Mouse (Mus musculus) ES-E14 (cell line): ENCODE measurements around the gene Ldb1. TPM values are rescaled to one million over a fixed set of nuclear protein-coding genes. Genes with fewer than 3 reads are reported as not detected.

Source experiments
- DNase-seq: peaks from one replicate; pipeline ENCODE4 v3.0.0-alpha.2; 2013; ENCODE audit warnings: low read depth, low spot score
- H3K27ac ChIP-seq: 2 replicates; pipeline ENCODE4 v1.5.1; 2012; ENCODE audit warnings: low read depth, mild to moderate bottlenecking, low read length, moderate library complexity, mixed read lengths; ENCODE audit not compliant: poor library complexity, insufficient read depth, severe bottlenecking
- H3K36me3 ChIP-seq: 2 replicates; pipeline ENCODE4 v1.6.1; 2012; ENCODE audit warnings: mild to moderate bottlenecking, low read length, moderate library complexity, mixed read lengths; ENCODE audit not compliant: control insufficient read depth, poor library complexity, insufficient read depth, severe bottlenecking
- H3K4me1 ChIP-seq, 2 experiments: fragments of 150-350 bp in 1 of 2; sonication (generic) in 1 of 2; 2 replicates each; pipeline ENCODE4 v1.6.1; 2012; ENCODE audit warnings: low read length in 2 of 2, mild to moderate bottlenecking in 1 of 2, mixed read lengths in 1 of 2; ENCODE audit not compliant: control insufficient read depth in 2 of 2, insufficient read depth in 2 of 2, poor library complexity in 1 of 2
- H3K4me3 ChIP-seq, 2 experiments: fragments of 150-350 bp in 1 of 2; sonication (generic) in 1 of 2; 2 replicates each; pipeline ENCODE4 v1.5.1; 2012; ENCODE audit warnings: low read length in 2 of 2, low read depth in 1 of 2, mild to moderate bottlenecking in 1 of 2, mixed read lengths in 1 of 2; ENCODE audit not compliant: insufficient read depth in 1 of 2, poor library complexity in 1 of 2, severe bottlenecking in 1 of 2
- H3K9ac ChIP-seq: 2 replicates; pipeline ENCODE4 v1.6.1; 2012; ENCODE audit warnings: low read depth, mild to moderate bottlenecking, low read length, mixed read lengths; ENCODE audit not compliant: poor library complexity, insufficient read depth, severe bottlenecking
- H3K9me3 ChIP-seq: fragments of 150-350 bp; sonication (generic); 2 replicates; pipeline ENCODE4 v1.6.1; 2012; ENCODE audit warnings: low read depth, mild to moderate bottlenecking, low read length; ENCODE audit not compliant: control insufficient read depth, insufficient read depth
- CHD2 ChIP-seq: IDR thresholded peaks from 2 replicates; pipeline ENCODE4 v1.6.1; 2014; ENCODE audit warnings: mild to moderate bottlenecking, low read depth, low read length, inconsistent platforms
- HCFC1 ChIP-seq: IDR thresholded peaks from 2 replicates; pipeline ENCODE4 v1.6.1; 2012; ENCODE audit warnings: low read length, inconsistent platforms, borderline replicate concordance; ENCODE audit not compliant: insufficient read depth
- MAFK ChIP-seq: IDR thresholded peaks from 2 replicates; pipeline ENCODE4 v1.6.1; 2014; ENCODE audit warnings: mild to moderate bottlenecking, low read depth, low read length, inconsistent platforms; ENCODE audit not compliant: insufficient read depth
- ZC3H11A ChIP-seq: IDR thresholded peaks from 2 replicates; pipeline ENCODE4 v1.6.1; 2012; ENCODE audit warnings: low read depth, mild to moderate bottlenecking, inconsistent platforms, low read length, borderline replicate concordance
- ZNF384 ChIP-seq: IDR thresholded peaks from 2 replicates; pipeline ENCODE4 v1.6.1; 2012; ENCODE audit warnings: low read depth, low read length, inconsistent platforms
- in situ Hi-C, 2 experiments: fragments of 600-800 bp; cut with MboI; formaldehyde crosslinking; loops; one replicate each; pipeline ENCODE4 v1.15.1; 2025; ENCODE audit warnings: low sequenced_read_pairs in 2 of 2, inconsistent platforms in 1 of 2; ENCODE audit not compliant: unreplicated experiment in 2 of 2
- total RNA-seq: library from RNA; depleted of rRNA; stranded (reverse); fragments of 300-350 nt; gene quantifications from 2 replicates; pipeline ENCODE4 v1.2.3, GENCODE M21; 2012

The Ldb1 gene
- total RNA-seq, 1 experiment = 123 TPM

DNA sequence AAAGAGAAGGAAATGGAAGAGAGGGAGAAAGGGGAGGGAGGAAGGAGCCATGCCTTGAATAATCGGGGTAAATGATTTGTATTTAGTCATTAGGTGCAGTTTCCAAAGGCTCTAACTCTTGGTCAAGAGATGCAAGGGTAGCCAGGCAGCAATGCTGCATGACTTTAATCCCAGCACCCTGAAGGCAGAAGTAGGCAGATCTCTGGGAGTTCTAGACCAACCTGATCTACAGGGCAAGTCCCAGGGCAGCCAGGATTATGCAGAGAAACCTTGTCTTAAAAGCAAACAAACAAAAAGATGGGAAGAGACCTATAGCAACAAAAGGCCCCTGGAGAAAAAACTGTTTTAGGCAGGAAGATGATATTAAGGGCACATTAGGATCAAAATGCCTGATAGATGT lies 45.6 kb downstream of the Ldb1 start:
- H3K27ac ChIP-seq = no peak overlapping the region
- H3K9ac ChIP-seq = no peak overlapping the region
- no peak overlapping the region for H3K4me3 ChIP-seq
- TF ChIP-seq MAFK (no peak), ZC3H11A (no peak), HCFC1 (no peak), ZNF384 (no peak), CHD2 (no peak)
- no peaks in the 10 kb centered on the region for H3K9me3 ChIP-seq
- peaks cover 0 to 2% of the 10 kb centered on the region in 2 experiments; a peak in 1 of 4 replicates for H3K4me1 ChIP-seq
- in situ Hi-C loops = no loop called here
- DNase-seq = no peak
- H3K36me3 ChIP-seq = no peaks in the 10 kb centered on the region

DNA sequence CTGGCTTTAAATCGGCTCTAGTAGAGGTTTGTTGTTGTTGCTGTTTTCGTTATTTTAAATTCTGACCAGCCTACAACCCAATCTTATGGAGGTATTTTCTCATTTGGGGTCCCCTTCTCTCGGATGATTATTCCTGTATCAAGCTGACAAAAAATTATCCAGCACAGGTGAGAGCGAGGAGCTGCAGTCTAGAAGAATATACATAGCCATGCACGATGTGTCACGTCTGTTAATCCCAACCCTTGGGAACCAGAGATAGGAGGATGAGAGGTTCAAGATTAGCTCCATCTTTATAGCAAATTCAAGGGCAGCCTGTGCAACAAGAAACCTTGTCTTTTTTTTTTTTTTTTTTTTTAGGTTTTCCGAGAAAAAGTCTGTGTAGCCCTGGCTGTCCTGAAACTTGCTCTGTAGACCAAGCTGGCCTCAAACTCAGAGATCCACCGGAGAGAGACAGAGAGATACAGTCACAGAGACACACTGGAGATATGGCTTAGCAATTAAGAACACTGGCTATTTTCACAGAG lies 46.3 kb downstream of the Ldb1 start:
- no peak overlapping the region for H3K27ac ChIP-seq
- no peaks in the 10 kb centered on the region for H3K9me3 ChIP-seq
- peaks cover 0 to 2% of the 10 kb centered on the region in 2 experiments; a peak in 1 of 4 replicates for H3K4me1 ChIP-seq
- H3K36me3 ChIP-seq = no peaks in the 10 kb centered on the region
- peak overlapping the region; percentile 37; the same call in 1 of the 2 replicates for H3K9ac ChIP-seq
- peak overlapping the region; percentile 76 to 82 for H3K4me3 ChIP-seq
- in situ Hi-C loops = no loop called here
- no peak for DNase-seq
- TF ChIP-seq CHD2 (0 out of 2 replicates have a peak, but pooled peaks have one; percentile 16), ZNF384 (peak; percentile 53), HCFC1 (no peak)

DNA sequence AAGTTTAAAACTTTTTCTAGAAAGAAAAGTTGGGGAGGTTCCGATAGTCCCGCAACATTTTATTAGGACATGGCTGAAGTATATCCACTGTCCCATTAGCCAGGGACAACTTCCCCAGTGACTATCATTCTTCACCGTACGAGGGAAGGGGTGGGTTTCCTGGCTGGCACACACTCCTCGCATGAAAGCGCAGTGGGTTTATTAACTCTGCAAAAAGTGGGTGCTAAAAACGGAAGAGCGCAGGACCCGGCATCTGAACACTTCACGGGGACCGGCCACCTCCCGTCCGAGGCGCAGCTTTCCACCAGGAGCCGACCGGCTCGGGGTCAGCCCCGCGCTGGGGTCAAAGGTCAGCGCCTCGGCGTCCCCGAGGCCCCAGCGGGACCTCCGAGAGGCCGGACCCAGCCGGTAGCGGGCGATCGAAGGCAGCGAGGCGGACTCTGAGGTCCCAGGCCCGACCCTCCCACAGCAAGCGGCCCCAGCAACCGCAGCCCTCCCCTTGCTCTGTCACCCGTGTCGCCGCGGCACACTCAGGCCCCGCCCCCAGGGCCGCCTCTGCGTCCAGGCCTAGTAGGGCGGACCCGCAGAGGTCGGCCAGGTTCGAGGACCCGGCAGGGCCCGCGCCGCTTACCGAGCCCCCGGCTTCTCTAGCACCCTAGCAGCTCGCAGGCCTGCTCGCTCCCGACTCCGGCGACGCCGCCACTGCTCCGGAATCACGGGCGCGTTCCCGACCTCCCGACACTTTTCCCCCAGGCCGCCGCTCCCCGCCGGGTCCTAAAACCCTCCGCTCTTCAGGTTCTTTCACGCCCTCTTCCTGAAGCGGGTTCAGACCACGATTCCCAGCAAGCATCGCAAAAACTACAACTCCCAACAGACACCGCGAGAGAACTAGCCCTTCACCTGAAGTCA lies 47.0 kb downstream of the Ldb1 start, which contains the start of gene Armh3:
TSS of gene Armh3 (minus strand) at position 704 of the 909 bp plus-strand sequence.
- Histone ChIP-seq H3K36me3 (no peaks in the 10 kb centered on the region), H3K4me1 (peaks cover 0 to 2% of the 10 kb centered on the region in 2 experiments; a peak in 1 of 4 replicates), H3K9ac (peak within 1 kb of the TSS; percentile 82), H3K27ac (peak within 1 kb of the TSS; percentile 54), H3K9me3 (no peaks in the 10 kb centered on the region), H3K4me3 (peak within 1 kb of the TSS; percentile 76 to 82)
- in situ Hi-C loops = no loop called here
- peak; percentile 90 for DNase-seq
- TF ChIP-seq ZNF384 = no peak
- TF ChIP-seq HCFC1 = peak; percentile 96

DNA sequence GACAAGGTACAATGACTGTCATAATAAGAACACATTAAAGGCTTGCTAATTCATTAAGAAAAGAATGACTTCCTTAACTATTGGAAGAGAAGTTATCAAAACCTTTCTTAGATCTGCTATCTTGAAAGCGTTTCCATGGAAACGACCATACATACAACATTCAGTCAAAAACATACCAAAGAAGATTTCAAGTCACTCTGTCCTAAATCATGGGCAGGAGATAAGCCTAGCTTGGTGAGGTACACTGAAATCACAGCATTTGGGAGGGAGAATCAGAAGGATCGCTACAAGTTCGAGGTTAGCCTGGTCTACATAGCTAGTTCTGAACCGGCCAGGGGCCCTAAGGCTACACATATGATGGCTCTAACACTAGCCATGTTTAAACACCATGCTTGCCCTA lies 47.6 kb downstream of the Ldb1 start:
- Histone ChIP-seq H3K9me3 (no peaks in the 10 kb centered on the region), H3K4me1 (peaks cover 0 to 2% of the 10 kb centered on the region in 2 experiments; a peak in 1 of 4 replicates), H3K4me3 (peak overlapping the region; percentile 76 to 82), H3K36me3 (no peaks in the 10 kb centered on the region), H3K9ac (peak overlapping the region; percentile 43; the same call in 1 of the 2 replicates), H3K27ac (no peak overlapping the region)
- no peak for DNase-seq
- in situ Hi-C loops = no loop called here
- TF ChIP-seq ZNF384 (no peak), CHD2 (no peak), ZC3H11A (no peak), MAFK (no peak), HCFC1 (no peak)
